Mouse (Mus musculus): ENCODE results near the gene Ass1.
"Not testable (repeated sequence)": the region's sequence is repeated elsewhere in the genome, so short reads cannot be mapped to it uniquely, and the experiment has no call there.

Ass1 gene

GRCm38 (mm10) chr2:31537054-31537453, 67.0 kb downstream of the Ass1 start:
- DNase-seq (ENCODE audit: low spot score) = no peak

GRCm38 (mm10) chr2:31538745-31539144, 68.7 kb downstream of the Ass1 start:
- DNase-seq (ENCODE audit: low spot score) = no peak

- DNase-seq (ENCODE audit: low spot score) = no peak
These were observed 71.6 kb downstream of the Ass1 start for GRCm38 (mm10) chr2:31541581-31541980.

- DNase-seq (ENCODE audit: low spot score) = no peak
These were observed 77.7 kb downstream of the Ass1 start for GRCm38 (mm10) chr2:31547726-31548125.

- DNase-seq (ENCODE audit: low spot score) = no peak
These were observed 80.5 kb downstream of the Ass1 start for GRCm38 (mm10) chr2:31550503-31550902.

GRCm38 (mm10) chr2:31551351-31551750, 81.3 kb downstream of the Ass1 start:
- not testable (repeated sequence) for DNase-seq (ENCODE audit: low spot score)

- DNase-seq (ENCODE audit: low spot score) = no peak
These were observed 82.0 kb downstream of the Ass1 start for GRCm38 (mm10) chr2:31551971-31552370.

- no peak for DNase-seq (ENCODE audit: low spot score)
These were observed 84.6 kb downstream of the Ass1 start for GRCm38 (mm10) chr2:31554619-31555018.
